Mouse (Mus musculus): ENCODE results near the gene 1110017D15Rik.

DNA sequence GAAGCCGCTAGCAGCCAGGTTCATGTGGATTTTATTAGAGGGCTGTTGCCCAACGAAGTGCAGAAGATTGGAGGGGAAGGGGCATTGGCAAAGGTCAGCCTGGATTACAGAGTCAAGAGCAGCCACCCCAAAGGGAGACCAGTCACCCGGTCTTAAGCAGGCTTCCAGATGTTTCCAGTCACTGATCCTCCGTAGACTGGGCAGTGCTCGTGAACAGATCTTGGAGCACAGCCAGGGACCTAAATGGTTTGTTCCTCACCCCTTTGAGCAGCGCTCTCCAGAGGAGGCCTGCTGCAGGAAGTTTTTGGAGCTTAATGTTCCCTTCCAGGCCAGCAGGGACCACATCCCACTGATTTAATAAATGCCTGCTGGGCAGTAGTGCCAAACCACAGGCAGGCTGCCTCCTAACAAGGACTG, 35.5 kb downstream of the 1110017D15Rik start:
- TF ChIP-seq CTCF (IDR thresholded peaks at IDR 0.05; ENCODE audit: borderline replicate concordance, control insufficient read depth, extremely low read depth, insufficient read depth, low read length, poor library complexity) = no peak
- TF ChIP-seq POLR2A (IDR thresholded peaks at IDR 0.05; ENCODE audit: control insufficient read depth, extremely low read depth, insufficient read depth, low read length, poor library complexity) = no peak

Measured in thymus, adult 2 months (tissue).